Mouse (Mus musculus): ENCODE data around the gene Wfdc12. TPM values are rescaled to one million over a fixed set of nuclear protein-coding genes. Genes with fewer than 3 reads are reported as not detected.

The Wfdc12 gene
- total RNA-seq, 2 experiments from 2014 or later, result not detected

Other genes starting within 250 kb of the Wfdc12 start
- 100 to 1,000 TPM; 506 to 588 TPM for gene Ywhab, start 195.6 kb downstream of the Wfdc12 start, total RNA-seq (2021)
- gene Pabpc1l, start 165.2 kb downstream of the Wfdc12 start, total RNA-seq (2021), result 1 to 10 TPM in 1 of 2 experiments, under 1 TPM in 1; 0.32 to 1.3 TPM
- 10 to 100 TPM; 47.8 to 48.6 TPM for gene Stk4, start 120.3 kb downstream of the Wfdc12 start, total RNA-seq (2021)
- gene Tomm34, start 119.4 kb downstream of the Wfdc12 start, total RNA-seq (2021), result 10 to 100 TPM; 86.8 to 95.2 TPM
- 1 to 10 TPM; 4.4 to 5.0 TPM for gene Kcns1, start 19.5 kb downstream of the Wfdc12 start, total RNA-seq (2021)
- gene Wfdc5, start 7.9 kb downstream of the Wfdc12 start, total RNA-seq (2021), result not detected
- not detected for gene Wfdc15a, start 9.5 kb upstream of the Wfdc12 start, total RNA-seq (2021)
- not detected for gene Wfdc15b, start 31.1 kb upstream of the Wfdc12 start, total RNA-seq (2021)
- gene Svs2, start 47.9 kb upstream of the Wfdc12 start, total RNA-seq (2021), result not detected
- gene Svs3b, start 66.0 kb upstream of the Wfdc12 start, total RNA-seq (2021), result not detected
- gene Svs4, start 87.9 kb upstream of the Wfdc12 start, total RNA-seq (2021), result not detected
- gene Svs3a, start 98.7 kb upstream of the Wfdc12 start, total RNA-seq (2021), result not detected
- not detected for gene Svs6, start 126.1 kb upstream of the Wfdc12 start, total RNA-seq (2021)
- not detected for gene Svs5, start 142.1 kb upstream of the Wfdc12 start, total RNA-seq (2021)
- gene Slpi, start 198.5 kb upstream of the Wfdc12 start, total RNA-seq (2021), result under 1 TPM; 0.59 to 0.68 TPM
- gene Rbpjl, start 212.5 kb upstream of the Wfdc12 start, total RNA-seq (2021), result under 1 TPM; 0.34 to 0.45 TPM
- gene Matn4, start 214.6 kb upstream of the Wfdc12 start, total RNA-seq (2021), result 10 to 100 TPM; 13.0 to 17.5 TPM

All from layer of hippocampus, postnatal 25 days (tissue).